Comparison of ENCODE assay signal across 15 mouse cellular contexts in the genomic region with DNA sequence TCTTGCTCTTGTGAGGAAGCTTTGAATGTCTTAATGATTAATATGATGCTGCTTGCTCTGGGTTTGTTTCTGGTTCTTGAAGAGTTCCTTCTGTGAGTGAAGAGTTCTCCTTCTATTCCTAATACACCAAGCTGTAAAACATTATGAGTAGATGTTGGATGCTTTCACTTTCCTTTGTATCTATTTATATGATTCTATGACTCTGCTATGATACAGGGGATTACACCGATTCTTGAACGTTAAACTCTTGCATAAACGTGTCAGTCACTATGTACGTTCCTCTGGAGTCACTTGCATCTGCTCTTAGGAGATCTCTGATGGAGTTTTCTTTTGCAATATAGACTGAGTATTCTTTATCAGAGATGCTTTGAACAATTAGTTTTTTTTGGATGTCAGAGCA.
"Had no signal": no experiment of that assay in that cellular context is flagged by ENCODE, and none has a peak within 500 bp of the region (broad histone marks: within the 10 kb centered on the region; RNA-seq: fewer than 3 reads in every experiment).

No protein-coding gene starts in this region.

- H3K27ac ChIP-seq: left cerebral cortex, adult 2 months; limb, embryonic 15.5 days; liver, embryonic 13.5 days; neural tube, embryonic 15.5 days had no signal

- H3K36me3 ChIP-seq: limb, embryonic 15.5 days; liver, embryonic 13.5 days; neural tube, embryonic 15.5 days had no signal

- H3K4me1 ChIP-seq: limb, embryonic 15.5 days; liver, embryonic 13.5 days; neural tube, embryonic 15.5 days had no signal

- H3K4me3 ChIP-seq: left cerebral cortex, adult 2 months; limb, embryonic 15.5 days; liver, embryonic 13.5 days; myocyte; neural tube, embryonic 15.5 days had no signal

- ATAC-seq: intestine, embryonic 16.5 days had no signal

- H3K4me2 ChIP-seq: limb, embryonic 15.5 days; liver, embryonic 13.5 days; neural tube, embryonic 15.5 days had no signal

- H3K9me3 ChIP-seq: limb, embryonic 15.5 days; liver, embryonic 13.5 days; neural tube, embryonic 15.5 days had no signal

- H3K9ac ChIP-seq: limb, embryonic 15.5 days; liver, embryonic 13.5 days; neural tube, embryonic 15.5 days had no signal

- H3K27me3 ChIP-seq: limb, embryonic 15.5 days; liver, embryonic 13.5 days; neural tube, embryonic 15.5 days had no signal

- DNase-seq: kidney, adult 8-10 months; kidney, postnatal 25 days; liver, embryonic 13.5 days; lung, adult 18-20 months; lung, postnatal 10 days; midbrain, embryonic 14.5 days; right cerebral cortex, adult 18-20 months; right cerebral cortex, postnatal 25 days; thymus, adult 18-20 months; thymus, postnatal 14 days had no signal
